Mouse (Mus musculus) thymus, adult 2 months (tissue): Measurements from ENCODE around the gene Fam20a. TPM values are rescaled to one million over a fixed set of nuclear protein-coding genes. Genes with fewer than 3 reads are reported as not detected.
"Not testable (repeated sequence)": the region's sequence is repeated elsewhere in the genome, so short reads cannot be mapped to it uniquely, and the experiment has no call there.

Experiments
- DNase-seq: peaks from one replicate; pipeline ENCODE4 v3.0.0; 2021
- H3K27ac ChIP-seq: fragments of 200-500 bp; 2 replicates; pipeline ENCODE4 v1.5.1; 2012; ENCODE audit warnings: low read length, control low read depth; ENCODE audit not compliant: control insufficient read depth, insufficient read depth
- H3K27me3 ChIP-seq: fragments of 200-500 bp; 2 replicates; pipeline ENCODE4 v1.6.1; 2012; ENCODE audit warnings: mild to moderate bottlenecking, low read length, moderate library complexity, mixed read lengths; ENCODE audit not compliant: control insufficient read depth, insufficient read depth
- H3K36me3 ChIP-seq: fragments of 200-500 bp; 2 replicates; pipeline ENCODE4 v1.6.1; 2012; ENCODE audit warnings: mild to moderate bottlenecking, low read length, moderate library complexity; ENCODE audit not compliant: control insufficient read depth, insufficient read depth
- H3K4me1 ChIP-seq: fragments of 200-500 bp; replicated peaks from 2 replicates; pipeline ENCODE4 v1.6.1; 2012; ENCODE audit warnings: low read length; ENCODE audit not compliant: control insufficient read depth, insufficient read depth
- H3K4me3 ChIP-seq: fragments of 200-500 bp; 2 replicates; pipeline ENCODE4 v1.5.1; 2012; ENCODE audit warnings: mild to moderate bottlenecking, low read length, control low read depth, moderate library complexity; ENCODE audit not compliant: control insufficient read depth, insufficient read depth
- CTCF ChIP-seq: fragments of 200-500 bp; IDR thresholded peaks from 2 replicates; pipeline ENCODE4 v1.5.1; 2012; ENCODE audit warnings: mild to moderate bottlenecking, control low read depth, low read length, moderate library complexity, borderline replicate concordance; ENCODE audit not compliant: control insufficient read depth, poor library complexity, insufficient read depth; ENCODE audit errors: extremely low read depth
- POLR2A ChIP-seq: fragments of 200-500 bp; IDR thresholded peaks from 2 replicates; pipeline ENCODE4 v1.6.1; 2012; ENCODE audit warnings: mild to moderate bottlenecking, low read length, control low read depth, moderate library complexity; ENCODE audit not compliant: control insufficient read depth, poor library complexity, insufficient read depth; ENCODE audit errors: extremely low read depth
- WGBS: fragments of 180-500 bp; shearing (Covaris S2); methylation state at CpG from one replicate; pipeline ENCODE4 v1.1.7; 2018; 5-methylcytosine and 5-hydroxymethylcytosine counted together
- polyA plus RNA-seq: library from polyadenylated mRNA; depleted of rRNA; stranded (reverse); fragments of >200 nt; gene quantifications from 2 replicates; pipeline ENCODE4 v1.2.3, GENCODE M21; 2012

The Fam20a gene
- polyA plus RNA-seq, 1 experiment: 3.2 TPM

DNA sequence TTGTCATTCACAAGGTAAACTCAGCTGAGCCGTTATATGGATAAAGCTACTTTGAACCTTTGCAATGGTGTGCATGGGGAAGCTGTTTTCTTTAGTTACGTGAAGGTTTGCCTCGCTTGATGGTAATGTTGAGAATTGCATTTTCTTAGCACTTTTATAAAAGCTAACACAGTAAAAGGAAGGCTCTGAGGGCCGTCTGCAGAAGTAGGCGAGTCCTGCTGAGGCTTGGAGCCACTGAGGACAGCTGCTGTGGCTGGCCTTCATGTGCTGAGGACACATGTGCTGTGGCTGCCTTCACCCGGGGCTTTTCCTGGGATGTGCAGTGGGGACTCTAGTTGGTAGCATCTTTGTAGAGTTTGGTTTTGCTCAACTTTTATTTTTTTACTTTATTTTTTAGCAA, 56.7 kb downstream of the Fam20a start:
- H3K4me3 ChIP-seq: no peak overlapping the region
- WGBS: 96% methylated on average over 6 of the region's 6 CpGs
- no peak for DNase-seq
- peaks cover 87% of the 10 kb centered on the region for H3K36me3 ChIP-seq
- H3K27me3 ChIP-seq: no peaks in the 10 kb centered on the region
- no peak for TF ChIP-seq CTCF
- no peak for TF ChIP-seq POLR2A
- H3K4me1 ChIP-seq: 0 out of 2 replicates have a peak, but pooled peaks cover under 1% of the 10 kb centered on the region
- no peak overlapping the region for H3K27ac ChIP-seq

DNA sequence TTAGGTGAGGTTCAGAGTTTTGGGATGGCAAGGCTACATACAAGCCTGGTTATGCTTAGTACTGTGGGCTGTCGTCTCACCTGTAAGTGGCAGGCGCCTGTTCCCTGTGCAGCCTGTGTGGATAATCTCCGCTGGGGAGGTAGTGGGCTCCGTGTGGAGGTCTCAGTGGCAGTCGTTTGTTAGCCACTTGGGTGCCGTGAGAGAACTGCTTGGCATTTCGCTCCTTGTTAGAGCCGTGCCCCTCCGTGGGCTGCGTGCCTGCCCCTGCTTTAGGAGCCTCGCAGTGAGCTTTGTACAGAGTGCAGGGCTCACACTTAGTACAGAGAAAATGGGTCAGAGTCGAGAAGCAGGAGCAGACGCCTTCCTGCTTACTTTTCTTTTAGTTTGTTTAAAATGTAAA, 57.8 kb downstream of the Fam20a start:
- no peak for DNase-seq
- Histone ChIP-seq H3K36me3 (peaks cover 88% of the 10 kb centered on the region), H3K27me3 (no peaks in the 10 kb centered on the region), H3K4me1 (no peaks in the 10 kb centered on the region), H3K4me3 (no peak overlapping the region), H3K27ac (no peak overlapping the region)
- no peak for TF ChIP-seq CTCF
- TF ChIP-seq POLR2A: no peak
- 93% methylated on average over 13 of the region's 13 CpGs for WGBS

DNA sequence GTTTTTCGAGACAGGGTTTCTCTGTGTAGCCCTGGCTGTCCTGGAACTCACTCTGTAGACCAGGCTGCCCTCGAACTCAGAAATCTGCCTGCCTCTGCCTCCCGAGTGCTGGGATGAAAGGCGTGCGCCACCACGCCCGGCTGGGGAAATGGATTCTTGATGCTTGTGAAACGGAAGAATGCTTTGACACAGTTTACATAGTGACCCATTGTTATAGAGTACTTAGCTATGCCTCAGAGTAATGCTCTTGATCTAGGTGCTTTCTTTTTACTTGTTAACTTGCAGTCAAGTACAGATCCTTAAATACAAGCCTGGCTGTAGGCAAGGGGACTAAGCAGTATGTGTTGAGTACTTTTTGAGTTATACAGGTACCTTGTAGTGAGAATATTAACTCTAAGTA, 61.6 kb downstream of the Fam20a start:
- H3K4me3 ChIP-seq, H3K4me1 ChIP-seq, DNase-seq, H3K27me3 ChIP-seq, H3K27ac ChIP-seq: not testable (repeated sequence)
- peaks cover 70% of the 10 kb centered on the region for H3K36me3 ChIP-seq
- WGBS: 95% methylated on average over 8 of the region's 8 CpGs

DNA sequence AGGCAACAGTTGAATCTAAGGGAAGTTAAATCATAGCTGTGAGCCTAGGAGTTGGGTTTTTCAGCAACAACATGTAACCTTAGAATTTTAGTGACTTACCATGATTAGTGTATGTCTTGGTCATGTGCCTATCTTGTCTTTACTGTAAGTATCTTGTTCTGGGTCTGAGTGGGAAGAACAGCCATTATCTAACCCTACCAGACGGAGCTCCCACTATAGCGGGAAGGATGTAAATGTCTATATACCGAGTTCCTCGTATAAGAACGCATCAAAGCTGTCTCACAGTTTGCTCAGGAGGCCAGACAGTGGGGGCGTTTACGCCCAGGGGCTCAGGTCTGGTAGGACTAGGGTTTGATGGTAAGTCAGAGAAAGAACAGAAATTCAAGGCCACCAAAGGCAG, 65.8 kb downstream of the Fam20a start:
- Histone ChIP-seq H3K27ac (no peak overlapping the region), H3K4me3 (no peak overlapping the region), H3K4me1 (peaks cover 6% of the 10 kb centered on the region; the same call in 1 of the 2 replicates), H3K27me3 (no peaks in the 10 kb centered on the region), H3K36me3 (peaks cover 41% of the 10 kb centered on the region)
- WGBS: 91% methylated on average over 7 of the region's 7 CpGs
- no peak for DNase-seq
- TF ChIP-seq CTCF (no peak), POLR2A (no peak)

DNA sequence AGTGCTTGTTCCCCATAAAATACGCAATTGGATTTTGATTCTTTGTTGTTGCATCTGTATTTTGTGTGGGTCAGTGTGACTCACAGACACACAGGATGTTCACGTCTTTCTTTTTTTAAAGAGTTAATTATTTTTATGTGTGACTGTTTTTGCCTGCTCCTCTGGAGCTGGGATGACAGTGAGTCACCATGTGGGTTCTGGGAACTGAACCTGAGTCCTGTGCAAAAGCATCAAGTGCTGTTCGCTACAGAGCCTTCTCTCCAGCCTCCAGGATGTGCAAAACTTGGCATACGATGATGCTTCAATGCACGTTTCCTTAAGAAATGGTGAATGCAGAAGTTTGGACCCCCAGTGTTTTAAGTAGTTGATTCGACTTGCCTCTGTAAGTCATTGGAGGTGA, 67.5 kb downstream of the Fam20a start:
- 95% methylated on average over 6 of the region's 6 CpGs for WGBS
- peaks cover 9% of the 10 kb centered on the region for H3K4me1 ChIP-seq
- H3K4me3 ChIP-seq: no peak overlapping the region
- TF ChIP-seq CTCF (no peak), POLR2A (no peak)
- no peak overlapping the region for H3K27ac ChIP-seq
- no peak for DNase-seq
- no peaks in the 10 kb centered on the region for H3K27me3 ChIP-seq
- peaks cover 25% of the 10 kb centered on the region for H3K36me3 ChIP-seq

DNA sequence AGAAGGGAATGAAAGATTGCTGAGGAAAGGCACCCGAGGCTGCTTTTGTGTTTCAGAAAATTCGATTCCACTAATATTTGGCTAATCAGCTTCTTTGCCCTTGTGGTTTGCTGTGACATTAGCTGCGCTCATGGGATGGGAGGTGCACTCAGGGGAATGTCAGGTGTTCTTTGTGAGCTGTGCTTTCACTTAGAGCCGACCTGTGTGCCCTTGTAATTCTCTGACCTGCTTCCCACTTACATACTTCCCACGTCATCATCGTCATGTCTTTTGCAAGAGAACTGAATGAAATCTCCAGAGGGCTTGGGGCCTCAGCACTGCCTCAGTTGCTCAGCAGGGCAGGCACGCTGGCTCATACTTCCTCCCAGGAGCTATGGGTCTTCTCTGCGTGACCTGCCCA, 68.9 kb downstream of the Fam20a start:
- no peaks in the 10 kb centered on the region for H3K27me3 ChIP-seq
- 71% methylated on average over 8 of the region's 8 CpGs for WGBS
- H3K4me1 ChIP-seq: peaks cover 18% of the 10 kb centered on the region
- H3K27ac ChIP-seq: no peak overlapping the region
- DNase-seq: no peak
- H3K4me3 ChIP-seq: no peak overlapping the region
- TF ChIP-seq POLR2A: no peak
- TF ChIP-seq CTCF: no peak
- H3K36me3 ChIP-seq: peaks cover 25% of the 10 kb centered on the region

DNA sequence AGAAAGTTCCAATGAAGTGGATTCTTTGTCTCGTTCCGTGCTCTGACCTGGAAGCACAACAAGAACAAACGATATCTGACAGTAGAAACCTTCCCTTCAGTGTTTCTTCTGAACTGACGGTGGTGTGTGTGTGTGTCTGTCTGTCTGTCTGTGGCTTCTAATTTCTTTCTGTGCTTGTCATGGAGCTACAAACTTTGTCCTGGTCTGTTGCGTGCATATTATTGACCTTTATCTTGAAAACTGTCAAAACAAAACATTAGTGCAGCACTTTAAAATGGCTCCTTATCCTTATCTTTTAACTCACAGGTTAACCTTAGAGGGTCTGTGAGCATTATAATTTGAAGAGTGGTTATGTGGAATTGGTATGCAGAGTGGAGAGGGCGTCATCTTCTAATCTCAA, 69.6 kb downstream of the Fam20a start:
- H3K27me3 ChIP-seq: no peaks in the 10 kb centered on the region
- no peak overlapping the region for H3K27ac ChIP-seq
- 74% methylated on average over 6 of the region's 6 CpGs for WGBS
- no peak overlapping the region for H3K4me3 ChIP-seq
- peaks cover 18% of the 10 kb centered on the region for H3K4me1 ChIP-seq
- H3K36me3 ChIP-seq: peaks cover 25% of the 10 kb centered on the region
- no peak for TF ChIP-seq CTCF
- TF ChIP-seq POLR2A: no peak
- DNase-seq: no peak
